Mouse (Mus musculus) liver, postnatal 0 days (tissue): ENCODE measurements at regions not wholly inside any gene's neighbourhood (a gene's known extent, or its start where the extent isn't known, plus 50 kb on each side); places are given as distances from the start of the nearest gene placed in this dataset.

Experiments used
- CTCF ChIP-seq: sonication (generic); IDR thresholded peaks from 2 replicates; pipeline ENCODE4 v1.5.1; 2016; ENCODE audit warnings: antibody characterized with exemption, low read depth
- EP300 ChIP-seq: IDR thresholded peaks from 2 replicates; pipeline ENCODE4 v1.6.1; 2016; ENCODE audit warnings: antibody characterized with exemption, low read depth, mild to moderate bottlenecking

GRCm38 (mm10) chr19:50994471-50994870 lies 316.0 kb upstream of the Sorcs1 start:
- TF ChIP-seq CTCF (no peak), EP300 (no peak)
